Mouse (Mus musculus): ENCODE data around the gene Dysf.

- TF ChIP-seq POLR2A (IDR thresholded peaks at IDR 0.05; ENCODE audit: low read depth, low read length), result no peak
- TF ChIP-seq CTCF (conservative IDR thresholded peaks at IDR 0.05; ENCODE audit: insufficient read depth, insufficient read length, low read depth, low read length), result no peak
Observed at GRCm38 (mm10) chr6:84156481-84157025, 148.2 kb downstream of the Dysf start.

Data from kidney, adult 2 months (tissue).